Mouse (Mus musculus): ENCODE results near the gene Klhdc8b. TPM values are rescaled to one million over a fixed set of nuclear protein-coding genes. Genes with fewer than 3 reads are reported as not detected.

Gene Klhdc8b
- polyA plus RNA-seq, 1 experiment: 84.2 TPM

GRCm38 (mm10) chr9:108480813-108481519 is 19.6 kb upstream of the Klhdc8b start:
- TF ChIP-seq POLR2A (IDR thresholded peaks at IDR 0.05; ENCODE audit: borderline replicate concordance, extremely low read depth, insufficient read depth, insufficient read length, poor library complexity, severe bottlenecking) (no peak), CTCF (IDR thresholded peaks at IDR 0.05; ENCODE audit: borderline replicate concordance, extremely low read depth, insufficient read depth, insufficient read length) (no peak)
- DNase-seq (ENCODE audit: low read depth): no peak

- no peak for TF ChIP-seq POLR2A (IDR thresholded peaks at IDR 0.05; ENCODE audit: borderline replicate concordance, extremely low read depth, insufficient read depth, insufficient read length, poor library complexity, severe bottlenecking)
- TF ChIP-seq CTCF (IDR thresholded peaks at IDR 0.05; ENCODE audit: borderline replicate concordance, extremely low read depth, insufficient read depth, insufficient read length): no peak
- peak; percentile 80 for DNase-seq (ENCODE audit: low read depth)
Measured at GRCm38 (mm10) chr9:108479721-108480351, 18.5 kb upstream of the Klhdc8b start, which contains the start of gene Lamb2. Lamb2 (plus strand) TSS chr9:108479736.

GRCm38 (mm10) chr9:108479241-108479640 is 17.9 kb upstream of the Klhdc8b start:
- peak; percentile 38 for DNase-seq (ENCODE audit: low read depth)
- TF ChIP-seq POLR2A (IDR thresholded peaks at IDR 0.05; ENCODE audit: borderline replicate concordance, extremely low read depth, insufficient read depth, insufficient read length, poor library complexity, severe bottlenecking): no peak
- no peak for TF ChIP-seq CTCF (IDR thresholded peaks at IDR 0.05; ENCODE audit: borderline replicate concordance, extremely low read depth, insufficient read depth, insufficient read length)

- TF ChIP-seq POLR2A (IDR thresholded peaks at IDR 0.05; ENCODE audit: borderline replicate concordance, extremely low read depth, insufficient read depth, insufficient read length, poor library complexity, severe bottlenecking) (no peak), CTCF (IDR thresholded peaks at IDR 0.05; ENCODE audit: borderline replicate concordance, extremely low read depth, insufficient read depth, insufficient read length) (no peak)
- peak; percentile 83 for DNase-seq (ENCODE audit: low read depth)
Measured at GRCm38 (mm10) chr9:108478638-108479156, 17.3 kb upstream of the Klhdc8b start.

- TF ChIP-seq CTCF (IDR thresholded peaks at IDR 0.05; ENCODE audit: borderline replicate concordance, extremely low read depth, insufficient read depth, insufficient read length) (no peak), POLR2A (IDR thresholded peaks at IDR 0.05; ENCODE audit: borderline replicate concordance, extremely low read depth, insufficient read depth, insufficient read length, poor library complexity, severe bottlenecking) (no peak)
- DNase-seq (ENCODE audit: low read depth): no peak
Measured at GRCm38 (mm10) chr9:108474528-108474927, 13.1 kb upstream of the Klhdc8b start.

- no peak for DNase-seq (ENCODE audit: low read depth)
- TF ChIP-seq POLR2A (IDR thresholded peaks at IDR 0.05; ENCODE audit: borderline replicate concordance, extremely low read depth, insufficient read depth, insufficient read length, poor library complexity, severe bottlenecking) (no peak), CTCF (IDR thresholded peaks at IDR 0.05; ENCODE audit: borderline replicate concordance, extremely low read depth, insufficient read depth, insufficient read length) (no peak)
Measured at GRCm38 (mm10) chr9:108469845-108470244, 8.5 kb upstream of the Klhdc8b start.

- DNase-seq (ENCODE audit: low read depth): no peak
- TF ChIP-seq CTCF (IDR thresholded peaks at IDR 0.05; ENCODE audit: borderline replicate concordance, extremely low read depth, insufficient read depth, insufficient read length) (no peak), POLR2A (IDR thresholded peaks at IDR 0.05; ENCODE audit: borderline replicate concordance, extremely low read depth, insufficient read depth, insufficient read length, poor library complexity, severe bottlenecking) (no peak)
Measured at GRCm38 (mm10) chr9:108469430-108469829, 8.0 kb upstream of the Klhdc8b start.

- TF ChIP-seq POLR2A (IDR thresholded peaks at IDR 0.05; ENCODE audit: borderline replicate concordance, extremely low read depth, insufficient read depth, insufficient read length, poor library complexity, severe bottlenecking) (no peak), CTCF (IDR thresholded peaks at IDR 0.05; ENCODE audit: borderline replicate concordance, extremely low read depth, insufficient read depth, insufficient read length) (no peak)
- DNase-seq (ENCODE audit: low read depth): no peak
Measured at GRCm38 (mm10) chr9:108466219-108466618, 4.8 kb upstream of the Klhdc8b start.

GRCm38 (mm10) chr9:108463713-108464112 is 2.3 kb upstream of the Klhdc8b start:
- DNase-seq (ENCODE audit: low read depth): no peak
- TF ChIP-seq POLR2A (IDR thresholded peaks at IDR 0.05; ENCODE audit: borderline replicate concordance, extremely low read depth, insufficient read depth, insufficient read length, poor library complexity, severe bottlenecking): no peak
- TF ChIP-seq CTCF (IDR thresholded peaks at IDR 0.05; ENCODE audit: borderline replicate concordance, extremely low read depth, insufficient read depth, insufficient read length): no peak

- TF ChIP-seq CTCF (IDR thresholded peaks at IDR 0.05; ENCODE audit: borderline replicate concordance, extremely low read depth, insufficient read depth, insufficient read length) (no peak), POLR2A (IDR thresholded peaks at IDR 0.05; ENCODE audit: borderline replicate concordance, extremely low read depth, insufficient read depth, insufficient read length, poor library complexity, severe bottlenecking) (no peak)
- no peak for DNase-seq (ENCODE audit: low read depth)
Measured at GRCm38 (mm10) chr9:108462192-108462591, 811 bp upstream of the Klhdc8b start.

- TF ChIP-seq POLR2A (IDR thresholded peaks at IDR 0.05; ENCODE audit: borderline replicate concordance, extremely low read depth, insufficient read depth, insufficient read length, poor library complexity, severe bottlenecking) (no peak), CTCF (IDR thresholded peaks at IDR 0.05; ENCODE audit: borderline replicate concordance, extremely low read depth, insufficient read depth, insufficient read length) (no peak)
- no peak for DNase-seq (ENCODE audit: low read depth)
Measured at GRCm38 (mm10) chr9:108461675-108462074, 294 bp upstream of the Klhdc8b start.
